Mouse (Mus musculus) heart, adult 11 months (tissue): ENCODE data around the gene Iqcf6.
"Not testable (repeated sequence)": the region's sequence is repeated elsewhere in the genome, so short reads cannot be mapped to it uniquely, and the experiment has no call there.

Experiments used
- DNase-seq: peaks from one replicate; pipeline ENCODE4 v3.0.0; 2022

Iqcf6 gene

GRCm38 (mm10) chr9:106626282-106626681, at the start of gene Iqcf6:
Gene Iqcf6, plus strand, starts transcription at chr9:106626582.
- peak; percentile 61 for DNase-seq

- no peak for DNase-seq
Observed at GRCm38 (mm10) chr9:106580016-106580415, 46.4 kb upstream of the Iqcf6 start.

DNA sequence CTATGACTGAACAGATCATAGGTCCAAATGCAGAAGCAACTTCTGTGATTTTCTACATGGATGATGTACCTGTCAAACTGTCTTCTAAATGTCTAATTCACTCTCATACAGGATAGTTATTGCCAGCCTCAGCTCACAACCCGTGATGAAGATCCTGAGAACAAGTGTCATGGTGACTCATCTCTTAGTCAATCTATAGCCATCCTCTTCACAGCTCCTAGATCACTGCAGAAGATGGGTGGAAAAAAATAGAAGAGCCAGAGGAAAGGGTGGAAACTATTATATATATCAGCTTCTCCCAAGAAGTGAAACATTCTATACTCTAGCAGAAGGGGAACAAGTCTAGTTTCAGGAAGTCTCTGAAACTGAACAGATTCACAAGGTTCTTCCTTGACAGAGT, 43.8 kb upstream of the Iqcf6 start:
- DNase-seq = peak; percentile 12

- DNase-seq = peak; percentile 13
Observed at GRCm38 (mm10) chr9:106592158-106592557, 34.2 kb upstream of the Iqcf6 start.

GRCm38 (mm10) chr9:106595402-106595801, 31.0 kb upstream of the Iqcf6 start:
- DNase-seq = peak; percentile 75

GRCm38 (mm10) chr9:106595836-106596235, 30.5 kb upstream of the Iqcf6 start:
- DNase-seq = no peak

DNA sequence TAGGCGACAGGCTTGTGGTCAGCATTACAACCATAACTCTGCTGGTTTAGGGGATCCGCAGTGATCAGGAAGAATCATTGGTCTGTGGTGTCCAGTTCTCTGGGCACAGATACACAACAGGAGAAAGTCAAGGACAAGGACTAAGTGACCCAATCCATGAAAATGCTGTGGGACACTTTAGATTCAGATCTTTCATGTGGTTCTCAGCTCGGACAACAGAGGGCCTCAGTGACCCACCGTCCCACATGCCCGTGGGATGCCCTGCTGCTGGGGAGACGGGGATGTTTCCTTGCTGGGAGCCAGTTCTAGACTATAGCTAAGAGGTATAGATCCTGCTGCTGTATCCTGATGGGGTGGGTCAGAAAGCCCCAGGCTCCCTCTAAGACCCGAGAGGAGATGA, 27.9 kb upstream of the Iqcf6 start:
- DNase-seq = no peak

DNA sequence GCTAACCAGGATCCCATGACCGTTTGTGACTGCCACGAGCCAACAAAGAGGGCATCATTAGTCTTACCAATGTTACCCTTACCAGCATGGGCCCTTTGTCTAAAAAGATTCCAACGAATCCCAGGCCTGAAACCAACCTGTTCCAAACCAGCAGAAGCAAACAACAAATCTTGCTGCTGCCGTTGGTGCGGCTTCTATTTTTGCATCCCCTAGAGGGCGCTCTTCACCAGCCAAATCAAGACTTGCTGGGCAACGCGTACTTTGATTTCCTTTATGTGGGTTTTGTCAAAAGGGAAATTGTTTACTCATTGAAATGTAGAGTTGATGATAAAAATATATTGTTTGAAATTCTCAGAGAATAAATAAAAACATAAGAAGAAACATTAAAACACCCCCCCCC, 25.8 kb upstream of the Iqcf6 start:
- DNase-seq = peak; percentile 79

- peak; percentile 54 for DNase-seq
Observed at GRCm38 (mm10) chr9:106610727-106611126, 15.7 kb upstream of the Iqcf6 start.

GRCm38 (mm10) chr9:106613951-106614350, 12.4 kb upstream of the Iqcf6 start:
- peak; percentile 54 for DNase-seq

GRCm38 (mm10) chr9:106614616-106615015, 11.8 kb upstream of the Iqcf6 start:
- DNase-seq = peak; percentile 41

DNA sequence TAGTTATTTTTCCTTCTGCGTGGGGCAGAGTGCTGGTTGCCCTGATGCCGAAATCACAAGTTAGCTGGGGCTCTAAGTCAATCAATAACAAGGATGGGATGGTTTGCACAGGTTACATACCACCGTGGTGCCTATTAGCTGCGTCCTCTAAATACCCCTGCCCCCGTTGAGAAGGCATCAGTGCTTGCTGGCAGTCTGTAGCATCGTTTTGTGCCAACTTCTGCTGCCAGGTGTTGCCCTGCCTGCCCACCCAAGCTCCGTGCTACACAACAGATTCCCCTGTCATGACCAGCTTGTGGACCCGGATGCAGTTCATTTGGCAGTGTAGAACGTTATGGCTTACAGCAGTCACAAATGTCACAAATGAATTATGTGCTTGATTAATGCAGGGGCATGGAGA, 10.1 kb upstream of the Iqcf6 start:
- DNase-seq = peak; percentile 74

DNA sequence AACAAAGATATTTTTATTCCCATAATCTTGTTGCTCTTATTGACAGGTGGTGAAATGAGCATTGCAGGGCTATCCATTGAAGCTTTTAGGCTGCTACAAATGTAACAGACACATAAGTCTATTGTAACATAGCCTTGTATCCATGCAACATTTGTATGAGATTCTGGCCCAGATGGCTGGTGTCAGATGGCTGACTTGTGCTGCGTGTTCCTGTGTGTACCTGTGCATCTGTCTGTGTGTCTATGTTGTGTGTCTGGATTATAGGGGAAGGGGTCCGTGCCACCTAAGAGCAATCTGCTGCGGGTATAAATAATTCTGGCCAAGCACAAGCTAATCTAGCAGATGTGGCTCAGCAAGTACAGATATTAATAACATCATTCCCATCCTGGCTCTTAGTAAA, 8.9 kb upstream of the Iqcf6 start:
- peak; percentile 53 for DNase-seq

GRCm38 (mm10) chr9:106627796-106628195, 1.4 kb downstream of the Iqcf6 start:
- not testable (repeated sequence) for DNase-seq

DNA sequence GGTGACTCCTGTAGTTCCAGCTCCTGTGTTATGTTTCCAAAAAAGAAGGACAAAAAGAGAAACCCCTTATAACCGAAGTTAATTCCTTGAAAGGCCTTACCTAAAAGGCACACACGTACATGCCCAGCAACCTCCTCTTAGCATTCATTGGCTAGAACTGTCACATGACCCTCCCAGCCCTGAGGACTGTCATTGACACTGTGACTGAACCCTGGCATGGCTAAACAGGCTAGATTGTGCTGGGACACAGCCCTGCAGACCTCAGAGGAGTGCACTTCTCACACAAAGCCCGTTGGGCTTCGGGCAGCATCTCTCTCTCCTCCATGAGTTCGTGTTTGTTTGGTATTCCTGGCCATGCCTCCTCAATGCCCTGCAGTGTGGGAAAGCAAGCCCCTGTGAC, 5.8 kb downstream of the Iqcf6 start:
- peak; percentile 57 for DNase-seq

DNA sequence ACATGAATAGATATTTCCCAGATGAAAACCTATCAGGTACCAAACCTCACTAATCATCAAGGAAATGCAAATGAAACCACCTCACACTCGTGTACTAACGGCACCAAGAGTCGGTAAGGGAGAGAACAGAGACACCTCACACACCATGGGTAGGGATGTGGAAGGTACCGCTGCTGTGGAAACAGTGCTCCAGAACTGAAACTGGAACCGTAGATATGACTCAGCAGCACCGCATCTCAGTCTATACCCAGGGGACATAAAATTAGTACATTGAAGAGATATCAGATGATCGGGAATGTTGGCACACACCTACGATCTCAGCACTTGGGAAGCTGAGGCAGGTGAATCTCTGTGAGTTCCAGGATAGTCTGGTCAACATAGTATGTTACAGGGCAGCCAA, 11.8 kb downstream of the Iqcf6 start:
- DNase-seq = no peak

GRCm38 (mm10) chr9:106641346-106641745, 15.0 kb downstream of the Iqcf6 start:
- DNase-seq = no peak

DNA sequence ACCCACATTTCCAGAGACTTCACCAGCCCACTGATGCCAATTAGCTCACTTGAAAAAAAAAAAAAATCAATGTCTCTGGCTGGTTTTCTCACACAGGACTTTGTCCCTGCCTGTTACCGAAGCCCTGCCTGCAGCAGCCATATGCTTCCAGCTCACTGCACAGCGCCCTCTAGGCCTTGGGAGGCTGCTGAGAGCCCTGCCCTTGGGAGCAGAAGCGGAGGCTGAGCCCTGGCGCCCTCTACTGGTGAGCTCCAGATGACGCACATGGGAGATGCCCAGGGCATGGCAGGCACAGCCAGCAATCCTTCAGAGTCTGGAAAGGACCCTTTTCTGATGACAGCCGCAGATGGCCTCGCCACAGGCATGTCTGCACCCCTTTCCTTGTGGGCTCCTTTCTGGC, 16.7 kb downstream of the Iqcf6 start:
- DNase-seq = peak; percentile 87

GRCm38 (mm10) chr9:106643787-106644186, 17.4 kb downstream of the Iqcf6 start:
- DNase-seq = no peak

DNA sequence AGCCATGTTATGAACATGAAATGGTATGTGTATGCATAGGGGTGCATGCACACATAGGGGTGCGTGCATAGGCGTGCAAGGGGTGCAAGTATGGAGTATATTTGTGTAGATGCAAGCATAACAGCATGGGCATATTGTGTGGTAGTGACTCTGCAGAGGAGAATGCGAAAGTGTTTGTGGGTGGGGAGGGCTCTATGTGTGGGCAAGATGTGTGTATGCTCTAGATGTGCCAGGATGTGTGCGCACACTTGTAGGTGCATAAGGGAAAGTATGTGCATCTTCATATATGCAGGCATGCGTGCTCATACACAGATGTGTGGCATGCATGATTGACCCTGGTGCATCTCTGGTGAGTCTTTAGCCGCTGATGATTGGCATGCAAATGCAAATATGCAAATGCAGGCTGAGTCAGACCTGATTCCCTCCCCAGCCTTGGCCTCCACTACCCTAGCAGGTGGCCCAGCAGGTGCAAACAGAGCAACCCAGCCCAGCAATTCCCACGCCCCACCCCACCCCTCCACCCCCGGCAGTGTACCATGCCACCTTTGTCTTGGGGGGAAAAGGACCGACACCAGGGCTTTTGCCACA, 19.4 kb downstream of the Iqcf6 start:
- no peak for DNase-seq

DNA sequence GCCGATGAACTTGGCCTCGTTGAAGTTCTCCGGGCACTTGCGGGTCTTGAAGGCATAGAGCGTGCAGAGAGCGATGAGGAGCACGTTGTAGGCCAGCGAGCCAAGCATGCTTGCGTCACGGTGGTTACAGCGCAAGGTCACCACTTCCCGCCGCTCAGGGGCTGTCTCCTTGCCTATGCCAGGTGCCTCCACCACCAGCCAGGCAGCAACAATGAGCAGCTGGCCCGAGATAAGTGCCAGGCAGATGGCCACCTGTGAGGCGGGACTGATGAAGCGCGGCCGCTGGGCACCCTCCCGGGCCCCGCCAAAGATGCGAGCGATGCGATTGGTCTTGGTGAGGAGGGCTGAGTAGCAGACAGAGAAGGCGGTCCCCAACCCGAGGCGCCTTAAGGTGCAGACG, 20.8 kb downstream of the Iqcf6 start:
- DNase-seq = no peak

GRCm38 (mm10) chr9:106652720-106653119, 26.3 kb downstream of the Iqcf6 start:
- no peak for DNase-seq

DNA sequence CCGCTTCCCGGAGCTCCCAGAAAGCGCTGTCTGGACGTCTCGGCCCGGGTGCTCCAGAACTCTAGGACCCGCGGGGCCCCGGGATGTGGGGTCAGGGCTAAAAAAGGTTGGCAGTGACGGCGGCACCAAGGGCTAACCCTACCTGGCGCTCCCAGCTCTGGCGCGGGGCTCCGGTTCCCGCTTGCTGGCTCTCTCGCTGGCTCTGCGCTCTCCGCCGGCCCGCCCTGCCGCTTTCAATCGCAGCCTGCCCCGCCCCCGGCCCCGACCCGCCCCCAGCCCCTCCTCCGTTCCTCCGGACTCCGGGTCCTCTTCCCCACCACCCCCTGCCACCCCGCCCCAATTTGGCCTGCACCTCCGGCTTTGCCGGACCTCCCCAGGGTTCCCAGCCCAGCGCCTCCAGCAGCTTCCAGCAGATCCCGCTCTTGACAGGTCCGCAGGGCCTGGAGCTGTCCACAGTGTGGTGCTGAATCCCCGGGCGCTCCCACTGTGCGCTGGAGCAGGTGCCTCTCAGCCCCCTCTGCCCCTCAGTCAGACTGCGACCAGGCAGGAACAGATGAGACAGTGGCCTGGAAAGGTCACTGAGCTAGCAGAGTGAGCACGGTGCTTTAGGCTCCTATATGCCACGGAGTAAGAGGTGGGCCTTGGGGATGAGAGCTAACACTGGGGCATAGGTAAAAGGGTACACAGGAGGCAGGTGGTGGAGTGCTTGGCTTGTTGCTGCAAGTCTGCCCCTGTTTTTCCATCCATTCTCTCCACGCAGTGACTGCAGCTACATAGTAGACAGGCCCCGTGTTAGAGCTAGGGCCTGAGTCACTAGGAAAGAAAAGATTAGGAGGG, 29.7 kb downstream of the Iqcf6 start, which contains the start of gene Grm2:
Gene Grm2, minus strand, starts transcription at position 199 of the 837 bp plus-strand sequence.
- peak; percentile 93 for DNase-seq

GRCm38 (mm10) chr9:106656820-106657219, 30.4 kb downstream of the Iqcf6 start:
- DNase-seq = no peak
